Mouse (Mus musculus): ENCODE results near the gene Cblb. TPM values are rescaled to one million over a fixed set of nuclear protein-coding genes. Genes with fewer than 3 reads are reported as not detected.

Cblb gene
- polyA plus RNA-seq, 1 experiment from 2014 or later, result 2.1 TPM

DNA sequence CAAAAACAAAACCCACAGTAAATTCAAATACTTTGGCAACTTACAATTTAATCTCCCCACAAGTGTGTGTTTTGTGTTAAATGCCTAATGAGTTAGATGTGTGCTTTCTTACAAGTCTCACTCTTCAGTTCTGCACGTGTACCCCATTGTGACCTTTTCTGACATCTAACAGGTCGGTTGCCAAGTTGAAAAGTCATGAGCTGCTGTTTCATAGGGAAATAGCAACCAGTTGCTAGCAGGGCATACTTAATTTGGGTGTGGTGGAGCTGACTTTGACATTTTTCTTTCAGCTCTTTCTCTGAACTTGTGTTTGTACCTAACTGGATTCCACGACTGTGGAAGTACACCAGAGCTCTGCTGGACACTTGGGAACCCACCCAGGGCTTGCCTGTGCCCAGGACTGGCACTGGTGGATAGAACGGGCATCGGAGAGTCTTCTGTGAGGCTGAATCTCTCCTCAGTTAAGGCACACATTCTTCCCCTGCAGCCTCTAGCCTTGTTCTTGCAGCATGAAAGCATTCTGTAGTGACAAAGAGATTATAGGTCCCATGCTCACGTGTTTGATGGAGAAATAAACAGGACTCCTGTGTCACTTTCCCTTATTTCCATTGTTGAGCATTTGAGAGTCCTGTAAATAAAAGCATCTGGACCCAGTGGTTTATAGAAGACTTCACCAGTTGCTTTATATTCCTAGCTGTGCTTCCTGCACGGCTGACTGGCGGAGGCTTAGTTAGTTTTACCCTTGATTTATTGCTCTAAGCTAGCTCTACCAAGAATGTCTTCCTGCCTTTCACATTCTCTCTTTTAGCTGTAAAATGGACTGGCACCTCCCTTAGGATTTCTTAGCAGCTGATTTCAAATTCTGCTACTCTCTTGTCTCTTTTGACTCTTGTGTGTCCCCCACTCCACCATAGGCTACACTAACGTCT, 62.6 kb downstream of the Cblb start:
- no peak for ATAC-seq
- Histone ChIP-seq H3K36me3 (replicated peaks; ENCODE audit: insufficient read depth, low read length) (no peaks in the 10 kb centered on the region), H3K4me2 (ENCODE audit: low read depth, low read length) (no peak overlapping the region), H3K27me3 (ENCODE audit: insufficient read depth, low read length) (no peaks in the 10 kb centered on the region), H3K4me3 (ENCODE audit: low read depth, low read length) (no peak overlapping the region), H3K9ac (replicated peaks) (no peak overlapping the region), H3K27ac (ENCODE audit: low read depth) (peak overlapping the region; percentile 8; the same call in 1 of the 2 replicates), H3K9me3 (ENCODE audit: low read length) (no peaks in the 10 kb centered on the region), H3K4me1 (ENCODE audit: insufficient read depth) (peaks cover 28% of the 10 kb centered on the region)
- TF ChIP-seq EP300 (IDR thresholded peaks at IDR 0.05; ENCODE audit: low read depth) (no peak), CTCF (IDR thresholded peaks at IDR 0.05; ENCODE audit: low read depth) (no peak)
- 65% methylated on average over 9 of the region's 9 CpGs for WGBS (ENCODE audit: insufficient replicate concordance)
- DNase-seq, result no peak

- no peaks in the 10 kb centered on the region for H3K36me3 ChIP-seq (replicated peaks; ENCODE audit: insufficient read depth, low read length)
- no peaks in the 10 kb centered on the region for H3K27me3 ChIP-seq (ENCODE audit: insufficient read depth, low read length)
- H3K4me3 ChIP-seq (ENCODE audit: low read depth, low read length), result no peak overlapping the region
- TF ChIP-seq EP300 (IDR thresholded peaks at IDR 0.05; ENCODE audit: low read depth), result peak; percentile 90
- no peak for TF ChIP-seq CTCF (IDR thresholded peaks at IDR 0.05; ENCODE audit: low read depth)
- H3K9ac ChIP-seq (replicated peaks), result no peak overlapping the region
- ATAC-seq, result peak; percentile 71
- WGBS (ENCODE audit: insufficient replicate concordance), result 77% methylated on average over 10 of the region's 10 CpGs
- H3K4me2 ChIP-seq (ENCODE audit: low read depth, low read length), result no peak overlapping the region
- peak overlapping the region; percentile 44; the same call in 1 of the 2 replicates for H3K27ac ChIP-seq (ENCODE audit: low read depth)
- H3K4me1 ChIP-seq (ENCODE audit: insufficient read depth), result peaks cover 28% of the 10 kb centered on the region
- H3K9me3 ChIP-seq (ENCODE audit: low read length), result no peaks in the 10 kb centered on the region
- peak; percentile 21 for DNase-seq
Observed at GRCm38 (mm10) chr16:52094735-52095459, 63.9 kb downstream of the Cblb start.

DNA sequence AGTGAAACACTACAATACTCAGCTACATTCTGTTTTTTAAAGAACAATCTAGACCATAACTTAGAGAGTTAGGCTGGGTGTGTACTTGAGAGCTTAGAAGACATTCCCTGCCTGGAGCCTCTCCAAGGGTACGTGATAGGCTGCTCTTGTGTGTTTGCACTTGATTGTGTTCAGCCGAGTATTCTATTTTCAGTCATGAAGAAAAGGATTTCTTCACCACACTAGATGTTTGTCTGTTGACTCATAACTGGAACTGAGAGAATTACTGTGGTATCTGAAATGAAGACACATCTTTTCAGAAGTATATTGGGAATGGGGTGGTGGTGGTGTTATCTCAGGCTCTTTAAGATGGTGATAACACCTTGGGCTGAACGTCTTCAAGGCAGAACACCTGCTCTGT, 64.6 kb downstream of the Cblb start:
- Histone ChIP-seq H3K4me2 (ENCODE audit: low read depth, low read length) (no peak overlapping the region), H3K4me3 (ENCODE audit: low read depth, low read length) (no peak overlapping the region), H3K4me1 (ENCODE audit: insufficient read depth) (peaks cover 22% of the 10 kb centered on the region), H3K36me3 (replicated peaks; ENCODE audit: insufficient read depth, low read length) (no peaks in the 10 kb centered on the region), H3K9me3 (ENCODE audit: low read length) (no peaks in the 10 kb centered on the region), H3K27ac (ENCODE audit: low read depth) (no peak overlapping the region), H3K9ac (replicated peaks) (no peak overlapping the region), H3K27me3 (ENCODE audit: insufficient read depth, low read length) (no peaks in the 10 kb centered on the region)
- no peak for DNase-seq
- TF ChIP-seq EP300 (IDR thresholded peaks at IDR 0.05; ENCODE audit: low read depth), result no peak
- no peak for TF ChIP-seq CTCF (IDR thresholded peaks at IDR 0.05; ENCODE audit: low read depth)
- WGBS (ENCODE audit: insufficient replicate concordance), result 49% methylated on average over 3 of the region's 3 CpGs
- ATAC-seq, result no peak

DNA sequence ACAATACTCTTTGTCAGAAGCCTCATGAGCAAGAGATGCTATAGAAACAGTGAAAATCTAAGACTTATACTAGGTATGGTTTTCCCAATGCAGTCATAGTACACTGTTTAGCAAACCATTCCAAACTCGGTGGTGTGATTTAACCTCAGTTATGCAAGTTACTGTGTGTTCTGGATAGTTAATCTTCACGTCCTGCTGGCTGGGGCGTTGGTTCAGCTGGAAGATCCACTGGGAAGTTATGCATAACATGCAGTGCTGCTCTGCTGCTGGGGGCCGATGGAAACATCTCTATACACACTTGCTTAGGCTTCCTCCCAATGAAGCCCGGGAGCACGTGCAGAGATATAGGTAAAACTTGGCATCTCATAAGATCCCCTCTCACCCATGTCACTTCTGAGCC, 69.4 kb downstream of the Cblb start:
- peaks cover 2% of the 10 kb centered on the region; the same call in 1 of the 2 replicates for H3K4me1 ChIP-seq (ENCODE audit: insufficient read depth)
- H3K9ac ChIP-seq (replicated peaks), result no peak overlapping the region
- no peaks in the 10 kb centered on the region for H3K27me3 ChIP-seq (ENCODE audit: insufficient read depth, low read length)
- no peak for DNase-seq
- no peaks in the 10 kb centered on the region for H3K9me3 ChIP-seq (ENCODE audit: low read length)
- H3K27ac ChIP-seq (ENCODE audit: low read depth), result no peak overlapping the region
- no peak overlapping the region for H3K4me2 ChIP-seq (ENCODE audit: low read depth, low read length)
- TF ChIP-seq CTCF (IDR thresholded peaks at IDR 0.05; ENCODE audit: low read depth) (no peak), EP300 (IDR thresholded peaks at IDR 0.05; ENCODE audit: low read depth) (no peak)
- no peak overlapping the region for H3K4me3 ChIP-seq (ENCODE audit: low read depth, low read length)
- WGBS (ENCODE audit: insufficient replicate concordance), result 74% methylated on average over 6 of the region's 6 CpGs
- ATAC-seq, result no peak
- H3K36me3 ChIP-seq (replicated peaks; ENCODE audit: insufficient read depth, low read length), result no peaks in the 10 kb centered on the region

DNA sequence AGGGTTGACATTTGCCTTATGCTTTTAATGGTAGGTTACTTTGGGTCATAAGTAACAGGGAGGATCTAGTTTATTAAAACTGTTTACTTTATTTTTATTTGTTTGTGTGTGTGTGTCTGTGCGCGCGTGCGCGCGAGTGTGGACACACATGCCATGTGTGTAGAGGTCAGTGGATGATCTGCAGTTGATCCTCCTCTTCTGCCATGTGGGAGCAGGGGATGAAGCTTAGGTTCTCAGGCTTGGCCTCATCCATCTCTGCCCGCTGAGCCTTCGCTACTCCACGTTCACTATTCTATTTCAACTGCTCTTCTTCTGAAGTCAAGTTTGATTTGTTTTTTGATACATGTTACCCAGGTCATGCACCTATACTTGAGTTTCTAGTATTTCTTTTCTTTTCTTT, 73.6 kb downstream of the Cblb start:
- no peak overlapping the region for H3K4me3 ChIP-seq (ENCODE audit: low read depth, low read length)
- H3K9ac ChIP-seq (replicated peaks), result no peak overlapping the region
- no peak for TF ChIP-seq CTCF (IDR thresholded peaks at IDR 0.05; ENCODE audit: low read depth)
- no peak for TF ChIP-seq EP300 (IDR thresholded peaks at IDR 0.05; ENCODE audit: low read depth)
- no peak overlapping the region for H3K27ac ChIP-seq (ENCODE audit: low read depth)
- DNase-seq, result no peak
- H3K36me3 ChIP-seq (replicated peaks; ENCODE audit: insufficient read depth, low read length), result no peaks in the 10 kb centered on the region
- no peak for ATAC-seq
- WGBS (ENCODE audit: insufficient replicate concordance), result 89% methylated on average over 9 of the region's 9 CpGs
- H3K4me1 ChIP-seq (ENCODE audit: insufficient read depth), result no peaks in the 10 kb centered on the region
- no peaks in the 10 kb centered on the region for H3K27me3 ChIP-seq (ENCODE audit: insufficient read depth, low read length)
- H3K9me3 ChIP-seq (ENCODE audit: low read length), result no peaks in the 10 kb centered on the region
- H3K4me2 ChIP-seq (ENCODE audit: low read depth, low read length), result no peak overlapping the region

- no peak overlapping the region for H3K4me3 ChIP-seq (ENCODE audit: low read depth, low read length)
- no peaks in the 10 kb centered on the region; the same call in 1 of the 2 replicates for H3K36me3 ChIP-seq (replicated peaks; ENCODE audit: insufficient read depth, low read length)
- TF ChIP-seq CTCF (IDR thresholded peaks at IDR 0.05; ENCODE audit: low read depth) (no peak), EP300 (IDR thresholded peaks at IDR 0.05; ENCODE audit: low read depth) (no peak)
- WGBS (ENCODE audit: insufficient replicate concordance), result 74% methylated on average over 5 of the region's 5 CpGs
- no peaks in the 10 kb centered on the region for H3K9me3 ChIP-seq (ENCODE audit: low read length)
- no peak overlapping the region for H3K9ac ChIP-seq (replicated peaks)
- H3K4me2 ChIP-seq (ENCODE audit: low read depth, low read length), result no peak overlapping the region
- no peak for ATAC-seq
- no peaks in the 10 kb centered on the region for H3K4me1 ChIP-seq (ENCODE audit: insufficient read depth)
- no peak overlapping the region for H3K27ac ChIP-seq (ENCODE audit: low read depth)
- no peak for DNase-seq
- no peaks in the 10 kb centered on the region for H3K27me3 ChIP-seq (ENCODE audit: insufficient read depth, low read length)
Observed at GRCm38 (mm10) chr16:52107836-52108235, 76.8 kb downstream of the Cblb start.

Measured in liver, postnatal 0 days (tissue).